Mouse (Mus musculus): ENCODE measurements around the gene Kmt5b.

Kmt5b gene

DNA sequence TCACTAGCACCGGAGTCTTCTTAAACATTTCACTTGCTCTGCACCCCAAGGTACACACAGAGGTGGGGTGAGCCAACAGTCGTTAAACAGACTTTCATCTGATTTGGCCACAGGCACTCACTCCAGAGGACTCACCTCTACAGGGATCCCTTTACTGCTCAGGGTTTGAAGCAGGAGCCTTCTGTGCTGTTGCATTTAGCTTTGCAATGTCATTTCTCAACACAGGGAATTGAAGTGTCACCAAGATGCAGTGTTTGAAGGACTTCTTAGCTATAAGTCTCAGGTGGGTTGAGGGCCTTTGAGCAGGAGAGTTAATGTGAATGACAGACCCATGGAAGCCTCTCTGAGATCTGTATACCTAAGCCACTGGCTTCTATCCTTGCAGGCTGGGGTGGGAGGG, 76.4 kb downstream of the Kmt5b start:
- DNase-seq (ENCODE audit: low read depth, low spot score): no peak

DNA sequence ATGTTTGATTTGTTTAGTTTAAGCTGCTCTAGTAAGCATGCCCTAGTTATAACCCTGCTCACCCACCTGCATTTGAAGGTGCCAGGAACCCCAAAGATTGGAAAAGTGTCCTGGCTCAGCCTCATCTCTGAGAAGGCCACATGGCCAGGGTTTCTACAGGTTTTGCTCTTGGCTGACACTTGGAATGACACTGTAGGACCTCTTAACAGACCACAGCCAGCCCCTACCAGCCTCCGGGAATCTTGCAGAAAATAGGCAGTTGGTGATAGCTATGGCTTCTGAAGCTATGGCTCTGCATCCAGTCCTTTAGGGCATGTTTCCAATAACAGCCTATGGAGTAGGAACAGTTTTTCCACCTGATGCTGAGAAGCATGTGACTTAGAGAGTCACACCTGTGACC, 77.6 kb downstream of the Kmt5b start:
- DNase-seq (ENCODE audit: low read depth, low spot score): no peak

DNA sequence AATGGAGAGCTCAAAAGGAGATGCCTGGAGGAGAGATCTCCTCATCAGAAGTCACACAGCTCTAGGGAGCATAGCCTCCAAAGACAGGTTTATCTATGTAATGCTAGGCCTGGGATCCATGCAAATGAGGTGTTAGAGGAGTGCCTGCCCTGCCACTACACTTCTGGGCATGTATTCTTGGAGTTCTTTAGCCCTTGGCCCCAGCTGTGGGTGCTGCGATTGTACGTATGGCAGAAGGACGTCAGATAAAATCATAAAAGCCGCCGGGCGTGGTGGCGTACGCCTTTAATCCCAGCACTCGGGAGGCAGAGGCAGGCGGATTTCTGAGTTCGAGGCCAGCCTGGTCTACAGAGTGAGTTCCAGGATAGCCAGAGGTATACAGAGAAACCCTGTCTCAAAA, 78.1 kb downstream of the Kmt5b start:
- DNase-seq (ENCODE audit: low read depth, low spot score): no peak

DNA sequence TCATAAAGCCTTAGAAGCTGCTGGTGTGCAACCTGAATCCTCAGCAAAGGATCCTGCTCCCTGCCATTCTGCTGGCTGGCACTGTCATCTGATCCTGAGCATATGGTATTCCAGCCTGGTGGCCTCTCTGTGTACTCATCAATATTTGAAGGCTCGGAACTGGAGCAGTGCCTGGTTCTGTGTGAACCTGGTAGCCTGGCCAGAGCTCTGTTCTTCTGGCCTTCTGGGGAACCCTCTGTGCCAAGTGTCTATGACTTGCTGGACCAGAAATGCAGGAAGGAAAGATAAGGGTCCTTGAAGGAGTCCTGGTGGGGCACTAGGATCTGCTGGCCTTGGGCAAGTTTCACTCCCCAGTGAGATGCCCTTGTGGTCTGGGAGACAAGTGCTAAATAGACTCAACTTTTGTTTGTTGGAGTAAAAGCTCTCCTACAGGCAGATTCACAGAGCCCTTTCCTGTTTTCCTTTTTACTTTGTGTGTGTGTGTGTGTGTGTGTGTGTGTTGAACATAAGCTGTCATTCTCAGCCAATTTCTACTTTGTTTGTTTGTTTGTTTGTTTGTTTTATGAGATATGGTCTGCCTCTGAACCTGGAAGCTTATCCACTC, 78.7 kb downstream of the Kmt5b start:
- DNase-seq (ENCODE audit: low read depth, low spot score): no peak

DNA sequence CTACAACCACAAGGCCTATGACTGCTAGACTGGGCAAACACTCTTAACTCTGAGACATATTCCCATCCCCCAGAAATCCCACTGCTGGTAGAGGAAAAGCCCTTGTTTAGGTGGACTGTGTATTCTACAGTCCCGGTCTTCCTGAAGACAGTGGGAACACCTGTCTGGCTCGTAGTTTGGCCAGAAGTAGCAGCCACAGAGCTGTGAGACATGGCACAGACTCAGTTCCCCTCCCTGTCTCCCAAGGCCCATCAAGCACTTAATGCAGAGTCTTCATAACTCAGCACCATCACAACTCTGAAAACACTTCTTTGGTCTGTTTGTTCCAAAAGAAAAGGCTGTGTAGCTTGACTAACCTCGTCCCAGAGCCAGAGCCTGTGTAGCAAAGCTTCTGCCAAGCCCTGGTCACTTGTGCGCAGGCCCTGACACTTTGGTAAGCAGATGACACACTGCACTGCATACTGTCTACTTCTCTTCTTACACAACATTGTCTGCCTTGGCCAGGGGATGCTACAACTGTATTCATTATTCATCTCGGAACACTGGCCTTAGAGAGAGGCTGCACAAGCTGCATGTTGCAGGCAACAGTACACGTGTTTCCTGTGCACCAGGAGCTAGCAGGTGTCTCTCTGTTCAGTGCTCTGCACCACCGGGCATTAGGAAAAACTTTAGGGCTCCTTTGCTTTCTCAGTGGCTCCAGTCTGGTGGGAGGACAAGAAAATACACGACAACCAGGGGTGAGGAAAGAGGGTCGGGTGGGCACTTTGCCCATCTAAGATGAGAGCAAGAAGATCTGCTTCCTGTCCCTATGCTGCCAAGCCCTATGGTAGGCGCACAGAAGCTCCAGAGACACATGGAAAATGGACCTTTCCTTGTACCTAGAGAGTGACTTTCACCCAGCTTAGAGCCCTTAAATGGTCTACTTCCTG, 79.7 kb downstream of the Kmt5b start:
- DNase-seq (ENCODE audit: low read depth, low spot score): no peak

DNA sequence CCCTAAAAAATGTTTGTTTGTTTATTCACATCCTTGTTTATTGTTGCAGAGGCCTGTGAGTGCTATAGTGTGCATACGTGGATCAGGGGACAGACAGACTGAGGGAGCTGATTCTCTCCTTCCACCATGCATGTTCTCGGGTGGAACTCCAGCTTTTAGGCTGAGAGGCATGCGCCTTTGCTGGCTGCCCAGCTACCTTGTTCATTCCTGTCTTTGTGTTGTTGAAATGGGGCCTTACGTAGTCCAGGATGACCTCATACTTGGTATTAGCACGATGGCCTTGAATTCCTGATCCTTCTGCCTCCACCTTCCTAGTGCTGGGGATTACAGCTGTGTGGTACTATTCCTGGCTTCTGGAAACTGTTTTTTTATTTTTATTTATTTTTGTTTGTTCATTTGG, 80.5 kb downstream of the Kmt5b start:
- no peak for DNase-seq (ENCODE audit: low read depth, low spot score)

DNA sequence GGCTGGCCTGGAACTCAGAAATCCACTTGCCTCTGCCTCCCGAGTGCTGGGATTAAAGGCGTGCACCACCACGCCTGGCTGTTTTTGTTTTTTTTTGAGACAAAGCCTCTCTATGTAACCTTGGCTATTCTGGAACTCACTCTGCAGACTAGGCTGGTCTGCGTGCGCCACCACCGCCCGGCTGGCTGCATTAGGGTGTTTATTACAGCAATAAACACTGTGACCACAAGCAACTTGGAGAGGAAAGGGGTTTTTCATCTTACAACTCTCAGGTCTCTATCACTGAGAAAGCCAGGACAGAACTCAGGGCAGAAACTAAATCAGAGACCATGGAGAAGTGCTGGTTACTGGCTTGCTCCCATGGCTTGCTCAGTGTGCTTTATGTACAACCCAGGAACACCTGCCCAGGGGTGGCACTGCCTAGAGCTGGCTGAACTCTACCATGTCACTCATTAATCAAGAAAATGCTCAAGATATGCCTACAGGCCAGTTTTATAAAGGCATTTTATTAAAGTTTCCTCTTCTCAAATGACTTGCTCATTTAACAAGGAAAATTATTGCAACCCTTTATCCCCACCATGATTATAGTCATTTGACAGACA, 81.1 kb downstream of the Kmt5b start:
- no peak for DNase-seq (ENCODE audit: low read depth, low spot score)

DNA sequence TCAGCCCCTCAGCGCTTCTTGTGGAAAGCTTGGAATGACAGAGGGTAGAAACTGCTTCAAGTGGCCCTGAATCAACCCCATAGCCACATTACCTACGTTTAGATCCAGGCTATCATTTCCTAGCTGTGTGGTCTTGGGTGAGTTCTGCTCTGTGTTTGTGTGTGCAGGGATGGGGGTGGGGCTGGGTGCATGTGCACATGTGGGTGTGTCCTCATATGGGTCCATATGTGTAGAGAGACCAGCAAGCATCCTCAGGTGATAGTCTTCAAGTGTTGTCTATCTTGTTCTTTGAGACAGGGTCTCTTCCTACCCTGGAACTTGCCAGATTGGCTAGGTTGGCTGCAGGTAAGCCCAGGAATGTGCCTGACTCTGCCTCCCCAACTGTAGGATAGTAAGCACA, 82.0 kb downstream of the Kmt5b start:
- no peak for DNase-seq (ENCODE audit: low read depth, low spot score)

DNA sequence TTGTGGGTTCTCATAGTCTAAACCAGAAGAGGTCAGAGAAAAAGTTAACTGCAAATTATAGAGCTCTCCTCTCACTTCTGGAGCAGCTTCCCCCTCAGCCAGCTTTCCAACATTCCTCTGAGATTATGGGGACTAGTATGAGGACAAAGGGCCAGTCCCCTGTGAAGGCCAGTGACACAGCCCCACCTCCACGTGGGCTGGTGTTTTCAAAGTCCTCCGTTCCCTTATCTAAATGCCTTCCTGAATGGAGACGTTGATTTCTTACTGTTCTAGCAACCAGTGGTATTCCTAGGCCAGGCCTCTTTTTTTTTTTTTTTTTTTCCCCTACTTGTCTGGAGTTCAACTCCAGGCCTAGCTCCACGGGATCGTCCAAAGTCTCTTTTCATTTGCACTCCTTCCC, 82.9 kb downstream of the Kmt5b start:
- DNase-seq (ENCODE audit: low read depth, low spot score): no peak

DNA sequence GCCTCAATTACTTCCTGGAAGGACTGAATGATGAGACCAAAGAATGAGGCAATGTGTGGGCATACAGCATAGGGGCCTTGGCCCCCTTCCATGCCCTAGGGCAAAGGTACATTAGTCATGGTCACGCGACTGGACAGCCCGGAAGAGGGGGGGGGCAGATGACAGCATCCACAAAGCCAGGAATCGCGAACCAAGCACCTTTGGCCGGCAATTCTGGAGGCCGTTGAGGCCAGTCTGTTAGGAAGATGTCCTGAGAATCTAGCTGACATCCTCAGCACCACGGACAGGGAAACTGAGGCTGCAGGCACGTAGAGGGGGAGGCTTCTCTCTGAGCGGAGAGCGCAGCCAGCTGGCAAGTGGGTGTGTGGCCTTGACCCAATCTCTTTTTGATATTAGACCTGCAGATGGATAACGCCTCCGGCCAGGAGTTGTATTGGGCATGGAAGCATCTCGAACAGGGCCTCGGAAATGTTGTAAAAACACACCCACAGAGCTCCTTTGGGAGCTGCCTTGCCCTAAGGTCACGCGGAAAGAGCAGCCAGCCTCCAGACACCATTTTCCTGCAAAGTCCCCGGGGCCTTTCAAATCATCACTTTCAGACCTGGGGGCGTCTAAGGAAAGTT, 83.7 kb downstream of the Kmt5b start:
- peak; percentile 44 for DNase-seq (ENCODE audit: low read depth, low spot score)

DNA sequence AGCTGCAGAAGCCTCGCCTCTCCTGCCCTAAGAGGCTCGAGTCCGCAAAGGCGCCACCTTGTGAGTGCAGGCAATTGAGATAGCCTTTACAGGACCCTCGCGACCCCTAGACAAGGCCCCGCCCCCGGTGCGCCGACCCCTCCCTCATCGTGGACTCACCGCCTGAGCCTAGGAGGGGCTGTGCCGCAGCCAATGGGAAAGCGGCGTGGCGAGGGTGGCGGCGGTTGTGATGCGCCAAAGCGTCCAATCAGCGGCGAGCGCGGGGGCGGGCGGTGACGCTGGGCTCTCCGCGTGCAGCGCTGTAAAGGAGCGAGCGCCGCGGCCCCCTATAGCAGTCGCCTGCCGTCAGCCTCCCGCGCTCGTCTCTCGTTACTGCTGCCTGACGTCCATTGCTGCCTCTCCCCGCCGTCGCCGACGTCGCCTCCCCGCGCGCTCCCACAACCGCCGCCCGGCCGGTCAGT, 84.3 kb downstream of the Kmt5b start, which contains the start of gene Chka:
Gene Chka, plus strand, starts transcription at position 272 of the 461 bp plus-strand sequence.
- peak; percentile 97 for DNase-seq (ENCODE audit: low read depth, low spot score)

DNA sequence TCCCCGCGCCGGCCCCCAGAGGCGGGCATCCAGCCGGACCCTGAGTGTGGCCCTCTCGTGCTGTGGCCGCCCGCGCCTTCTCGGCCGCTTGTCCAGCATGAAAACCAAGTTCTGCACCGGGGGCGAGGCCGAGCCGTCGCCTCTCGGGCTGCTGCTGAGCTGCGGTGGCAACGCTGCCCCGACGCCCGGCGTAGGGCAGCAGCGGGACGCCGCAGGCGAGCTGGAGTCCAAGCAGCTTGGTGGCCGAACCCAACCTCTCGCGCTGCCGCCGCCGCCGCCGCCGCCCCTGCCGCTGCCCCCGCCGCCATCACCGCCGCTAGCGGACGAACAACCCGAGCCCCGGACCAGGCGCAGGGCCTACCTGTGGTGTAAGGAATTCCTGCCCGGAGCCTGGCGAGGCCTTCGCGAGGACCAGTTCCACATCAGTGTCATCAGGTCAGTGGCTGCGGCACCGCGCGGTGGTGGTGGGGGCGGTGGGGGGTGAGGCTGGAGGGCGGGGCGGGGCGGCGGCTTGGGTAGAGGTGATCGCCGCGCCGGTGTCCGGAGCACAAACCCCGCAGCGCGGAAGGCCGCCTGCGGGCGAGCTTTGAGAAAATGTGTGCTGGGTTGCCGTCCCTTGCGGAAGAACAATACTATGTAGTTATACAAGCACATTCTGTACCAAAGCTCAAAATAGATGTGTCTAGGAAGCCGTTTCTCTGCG, 84.9 kb downstream of the Kmt5b start:
- DNase-seq (ENCODE audit: low read depth, low spot score): peak; percentile 49

DNA sequence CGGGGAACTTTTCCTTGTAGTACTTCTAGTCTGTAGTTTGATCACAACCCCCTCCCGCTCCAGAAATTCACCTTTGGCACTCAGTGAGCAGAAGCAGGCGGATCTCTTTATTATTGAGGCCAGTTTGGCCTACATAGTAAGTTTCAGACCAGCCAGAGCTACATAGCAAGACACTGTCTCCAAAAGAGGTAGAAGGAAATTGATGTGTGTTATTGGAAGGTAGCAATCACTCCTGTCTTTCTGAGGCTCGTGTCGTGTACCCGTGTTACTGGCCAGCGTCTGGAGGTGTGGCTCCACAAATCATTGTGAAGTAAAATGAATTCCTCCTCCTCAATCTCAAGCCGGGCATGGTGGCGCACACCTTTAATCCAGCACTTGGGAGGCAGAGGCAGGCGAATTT, 85.9 kb downstream of the Kmt5b start:
- DNase-seq (ENCODE audit: low read depth, low spot score): no peak

DNA sequence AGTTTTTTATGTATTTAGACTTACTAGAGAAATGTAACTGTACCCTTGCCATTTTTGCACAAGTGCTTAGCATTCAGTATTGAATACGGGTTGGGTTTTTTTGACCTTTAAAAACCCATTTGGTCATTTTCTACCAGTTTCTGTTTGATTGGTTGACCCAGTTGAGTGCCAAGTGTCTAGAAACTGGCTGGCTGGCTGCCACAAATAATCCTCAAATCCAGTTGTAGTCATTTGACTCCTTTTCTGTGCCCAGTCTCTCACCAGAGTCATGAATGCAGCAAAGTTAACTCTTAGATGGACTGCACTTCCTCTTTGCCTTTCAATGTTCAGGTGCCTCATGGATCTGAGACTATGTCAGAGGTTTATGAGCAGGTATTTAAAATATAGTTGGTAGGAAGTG, 86.7 kb downstream of the Kmt5b start:
- DNase-seq (ENCODE audit: low read depth, low spot score): no peak

DNA sequence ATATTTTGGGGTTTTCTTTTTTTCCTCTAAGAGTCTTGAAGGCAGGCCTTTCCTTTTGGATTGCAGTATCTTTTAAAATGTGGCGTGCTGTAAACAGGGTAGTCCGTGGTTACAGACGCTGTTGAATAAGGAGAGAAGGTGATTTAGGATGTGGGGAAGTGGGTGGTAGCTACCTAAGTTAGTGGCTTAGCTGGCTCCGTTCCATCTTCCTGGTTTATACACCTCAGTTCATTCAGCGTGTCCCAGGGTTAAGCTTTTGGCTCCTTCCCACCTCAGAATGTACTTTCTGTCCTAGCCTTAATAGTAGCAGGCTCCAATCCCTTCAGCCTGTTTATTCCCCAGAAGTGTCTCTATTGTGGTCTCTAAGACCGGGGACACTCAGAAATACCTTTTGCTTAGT, 87.9 kb downstream of the Kmt5b start:
- DNase-seq (ENCODE audit: low read depth, low spot score): peak; percentile 30

DNA sequence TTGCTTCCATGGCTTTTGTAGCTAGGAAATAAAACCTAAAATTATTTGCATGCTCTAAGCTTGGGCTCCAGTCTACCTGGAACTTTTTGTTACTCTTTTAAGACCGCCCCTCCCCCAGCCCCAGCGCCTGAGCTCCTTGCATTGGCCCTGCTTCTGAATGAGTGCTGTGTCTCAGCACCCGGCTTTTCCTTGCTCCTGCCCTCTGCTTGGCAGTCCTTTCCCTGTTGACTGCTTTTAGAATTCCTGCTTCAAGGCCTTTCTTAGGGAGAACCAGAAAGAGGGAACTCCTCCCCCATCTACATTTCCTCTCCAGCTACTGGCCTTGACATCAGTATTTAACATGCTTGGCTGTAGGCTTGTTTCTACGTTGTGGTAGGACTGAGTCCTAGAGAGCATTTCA, 88.4 kb downstream of the Kmt5b start:
- no peak for DNase-seq (ENCODE audit: low read depth, low spot score)

DNA sequence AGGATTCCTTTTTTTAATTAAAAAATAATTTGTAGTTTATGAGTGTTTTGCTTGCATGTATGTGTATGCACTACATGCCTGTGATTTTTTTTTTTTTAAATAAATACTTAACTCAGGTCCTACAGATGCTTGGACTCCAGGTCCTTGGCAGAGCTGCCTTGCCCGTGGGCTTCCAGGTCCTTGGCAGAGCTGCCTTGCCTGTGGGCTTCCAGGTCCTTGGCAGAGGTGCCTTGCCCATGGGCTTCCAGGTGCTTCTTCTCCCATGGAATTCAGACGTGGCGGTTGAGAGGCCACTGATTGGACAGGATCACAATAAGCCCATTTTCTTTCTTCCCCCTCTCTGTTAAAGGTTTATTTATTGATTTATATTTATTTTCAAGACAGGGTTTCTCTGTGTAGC, 90.0 kb downstream of the Kmt5b start:
- DNase-seq (ENCODE audit: low read depth, low spot score): no peak

DNA sequence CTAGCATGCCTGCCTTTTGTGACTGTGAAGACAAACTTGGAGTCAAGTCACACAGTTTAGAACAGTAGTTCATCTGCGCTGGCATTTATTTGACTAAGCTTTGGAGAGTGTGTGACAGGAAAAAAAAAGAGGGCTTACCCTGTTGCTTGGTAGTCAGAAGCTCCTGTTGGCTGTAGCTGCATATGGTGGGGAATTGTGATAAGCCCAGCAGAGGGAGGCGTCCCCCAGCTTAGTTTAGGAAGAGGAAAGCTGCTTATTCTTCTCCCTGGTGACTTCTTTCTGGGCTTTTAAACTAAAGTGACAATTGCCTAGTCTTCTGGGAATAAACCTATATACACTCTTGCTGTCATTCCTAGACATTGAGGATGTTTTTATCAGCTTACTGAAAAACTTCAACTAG, 95.5 kb downstream of the Kmt5b start:
- DNase-seq (ENCODE audit: low read depth, low spot score): no peak

DNA sequence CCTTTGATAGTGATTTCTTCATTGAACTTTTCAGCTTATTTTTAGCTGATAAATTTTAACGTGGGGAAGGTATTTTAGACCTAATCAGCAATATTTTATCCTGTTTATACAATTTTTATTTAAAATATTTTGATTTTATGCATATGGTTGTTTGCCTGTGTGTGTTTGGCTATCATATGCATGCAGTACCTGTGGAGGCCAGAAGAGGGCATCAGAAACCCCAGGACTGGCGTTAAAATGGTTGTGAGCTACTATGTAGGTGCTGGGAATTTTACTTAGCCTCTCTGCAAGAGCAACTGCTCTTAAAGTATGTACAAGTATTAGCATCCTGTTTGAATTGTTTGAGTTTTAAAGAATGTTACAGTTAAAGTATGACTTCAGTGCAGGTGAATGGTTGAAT, 97.7 kb downstream of the Kmt5b start:
- no peak for DNase-seq (ENCODE audit: low read depth, low spot score)

Measured in CD4-positive helper T cell, adult 2 months (primary cell).